Mouse (Mus musculus) gastrocnemius, postnatal 36 days (tissue): Measurements from ENCODE around the gene Tbc1d4. TPM values are rescaled to one million over a fixed set of nuclear protein-coding genes. Genes with fewer than 3 reads are reported as not detected.
A peak's percentile ranks its signal among the peaks of the same experiment; 100 is the strongest.

Experiments used
- DNase-seq, 2 experiments: peaks; one replicate each; pipeline ENCODE4 v3.0.0; 2022
- intact Hi-C: fragments of 180-260 bp; cut with DNase I; formaldehyde crosslinking; loops from one replicate; pipeline ENCODE4 v1.15.1; 2025
- total RNA-seq, 2 experiments: library from RNA; stranded (reverse); gene quantifications; 2 replicates each; pipeline ENCODE4 v1.2.3; 2021

The Tbc1d4 gene
- total RNA-seq, 2 experiments from 2014 or later: 19.0 to 31.3 TPM

DNA sequence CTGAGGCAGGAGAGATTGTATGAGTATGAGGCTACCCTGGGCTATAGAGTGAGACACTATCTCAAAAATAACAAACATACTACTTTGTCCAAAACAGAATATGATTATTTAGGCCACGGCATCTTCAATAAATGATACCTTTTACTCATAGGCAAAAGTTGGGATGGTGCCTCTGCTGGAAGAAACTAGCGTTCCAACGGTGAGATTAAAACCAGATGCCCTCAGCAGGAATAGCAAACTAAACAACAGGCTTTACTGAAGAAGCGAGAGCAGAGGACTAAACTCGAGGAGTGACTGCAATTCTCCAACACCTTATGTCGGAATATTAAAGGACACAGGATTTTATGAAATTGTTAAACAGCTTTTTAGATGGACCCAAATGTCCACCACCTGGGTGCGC, 101.0 kb downstream of the Tbc1d4 start:
- intact Hi-C loops: loop anchor here (2.0 kb wide), 1 partner anchor 17 kb away; no protein-coding TSS in a partner anchor
- DNase-seq: no peak

DNA sequence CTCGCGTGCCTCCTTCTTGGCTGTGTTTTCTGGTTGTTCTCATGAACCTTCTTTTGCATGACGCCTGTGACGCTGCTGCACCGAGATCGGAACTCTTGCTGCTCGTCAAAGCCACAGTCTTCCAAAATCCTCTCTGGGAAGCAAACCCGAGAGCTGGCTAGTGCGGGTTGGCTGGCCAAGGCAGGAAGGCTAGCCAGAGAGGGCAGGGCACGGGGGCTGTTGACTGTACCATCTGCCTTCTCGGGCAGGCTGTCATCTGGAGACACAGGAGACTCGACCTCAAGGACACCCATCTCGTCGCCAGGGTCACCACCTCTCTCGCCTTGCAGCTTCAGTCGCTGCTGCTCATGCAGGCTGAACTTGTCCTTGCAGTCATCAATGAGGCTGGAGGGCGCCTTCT, 101.8 kb downstream of the Tbc1d4 start:
- no peak for DNase-seq
- intact Hi-C loops: loop anchor here (2.0 kb wide), 1 partner anchor 16 kb away; no protein-coding TSS in a partner anchor

DNA sequence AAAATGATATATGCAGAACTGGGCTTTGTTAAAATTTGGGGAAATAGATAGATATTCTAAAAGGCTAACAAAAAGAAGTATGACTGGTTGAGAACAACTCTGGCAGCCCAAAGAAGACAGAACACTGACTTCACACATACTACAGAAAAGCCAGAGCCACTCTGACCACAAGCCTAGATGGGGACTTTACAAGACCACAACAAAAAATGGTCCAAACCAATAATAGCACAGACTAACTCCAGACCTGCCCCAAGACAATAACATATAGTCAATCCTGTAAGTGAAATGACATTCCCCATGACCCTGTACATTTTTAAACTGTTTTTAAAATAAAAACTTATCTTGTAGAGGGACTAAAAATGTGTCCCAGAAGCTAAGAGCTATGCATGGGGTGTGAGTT, 103.2 kb downstream of the Tbc1d4 start:
- intact Hi-C loops: loop anchor here (2.0 kb wide), 1 partner anchor 15 kb away; no protein-coding TSS in a partner anchor
- DNase-seq: no peak

DNA sequence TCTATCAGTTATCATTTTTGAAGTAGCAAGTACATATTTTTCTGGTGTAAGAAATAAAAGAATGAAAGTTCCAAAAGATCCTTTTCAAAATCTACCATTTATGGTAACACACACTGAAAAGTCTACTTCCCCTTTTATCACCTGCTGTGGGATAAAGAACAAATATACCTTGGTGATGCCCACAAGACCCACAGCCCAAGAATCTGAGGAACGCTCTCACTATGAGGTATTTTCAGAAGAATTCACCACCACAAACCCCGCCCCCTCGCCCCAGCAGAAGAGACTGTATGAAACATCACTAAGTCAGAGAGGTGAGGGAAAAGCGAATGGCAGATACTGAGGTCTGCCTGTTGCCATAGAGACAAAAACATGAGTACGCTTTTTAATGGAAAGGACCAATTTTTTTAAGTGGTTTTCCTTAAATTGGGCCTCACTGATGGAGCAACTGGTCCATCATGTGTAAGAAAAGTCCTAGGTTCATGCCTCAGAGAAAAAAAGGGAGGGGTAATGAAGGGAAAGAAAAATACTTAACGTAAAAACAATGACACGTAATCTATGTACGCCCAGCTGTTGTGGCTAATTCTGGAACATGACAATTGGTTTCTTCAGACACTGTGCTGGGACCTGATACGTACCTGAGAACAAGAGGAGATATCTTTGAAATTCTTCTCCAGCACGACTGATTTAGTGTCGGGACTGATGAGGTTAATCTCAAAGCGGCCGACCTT, 104.4 kb downstream of the Tbc1d4 start:
- intact Hi-C loops: no loop called here

DNA sequence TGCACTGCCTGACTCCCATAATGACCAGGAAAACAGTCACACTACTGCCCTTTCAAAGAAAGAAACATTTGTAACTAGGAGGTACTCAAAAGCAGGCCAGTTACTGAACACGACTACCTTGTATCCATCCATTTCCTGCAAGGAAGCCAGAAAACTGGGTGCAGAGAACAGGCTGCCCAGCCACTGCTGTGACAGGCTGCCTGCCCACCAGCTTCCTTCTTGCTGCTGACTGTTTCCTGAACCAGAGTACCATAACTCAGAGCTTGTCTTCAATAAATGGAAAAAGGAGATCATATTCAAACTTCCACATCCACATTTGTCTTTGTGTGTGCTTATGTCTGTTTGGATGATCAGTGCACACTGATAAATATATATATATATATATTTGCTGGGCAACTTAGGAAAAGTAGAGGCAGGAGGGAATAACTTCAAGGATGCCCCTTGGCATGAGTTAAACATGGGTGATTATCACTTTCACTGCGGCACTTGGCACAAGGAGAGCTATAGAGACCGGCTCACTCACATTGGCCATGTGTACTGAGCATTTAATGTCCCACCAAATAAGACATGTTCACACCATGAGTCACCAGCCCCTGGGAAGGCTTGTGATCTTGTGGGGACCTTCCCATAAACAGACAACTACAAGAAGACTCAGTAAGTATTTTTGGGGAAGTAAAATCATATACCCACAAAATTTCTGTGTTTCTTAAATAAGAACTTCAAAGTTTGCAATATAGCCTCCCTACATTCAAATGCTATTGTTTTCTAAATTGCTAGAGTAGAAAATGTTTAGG, 105.6 kb downstream of the Tbc1d4 start:
- intact Hi-C loops: no loop called here
- no peak for DNase-seq

More for the DNA sequence above, 104.4 kb downstream of the Tbc1d4 start:
- no peak for DNase-seq

DNA sequence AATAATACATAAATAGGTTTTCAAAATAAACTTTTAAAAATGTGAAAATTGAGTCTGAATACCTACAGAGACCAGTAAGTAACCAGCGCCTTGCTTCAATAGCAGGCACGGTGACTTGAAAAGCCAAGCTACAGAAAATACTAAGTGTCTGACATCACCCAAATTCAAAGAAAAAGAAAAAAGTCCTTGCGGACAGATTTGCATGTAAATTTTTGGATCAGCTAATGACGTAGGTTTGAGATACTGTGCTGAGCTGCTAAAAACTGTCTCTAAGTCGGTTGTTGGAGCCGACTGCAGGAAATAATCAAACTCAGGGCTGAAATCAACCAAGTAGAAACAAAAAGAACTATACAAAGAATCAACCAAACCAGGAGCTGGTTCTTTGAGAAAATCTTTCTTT, 107.1 kb downstream of the Tbc1d4 start:
- intact Hi-C loops: no loop called here
- no peak for DNase-seq

DNA sequence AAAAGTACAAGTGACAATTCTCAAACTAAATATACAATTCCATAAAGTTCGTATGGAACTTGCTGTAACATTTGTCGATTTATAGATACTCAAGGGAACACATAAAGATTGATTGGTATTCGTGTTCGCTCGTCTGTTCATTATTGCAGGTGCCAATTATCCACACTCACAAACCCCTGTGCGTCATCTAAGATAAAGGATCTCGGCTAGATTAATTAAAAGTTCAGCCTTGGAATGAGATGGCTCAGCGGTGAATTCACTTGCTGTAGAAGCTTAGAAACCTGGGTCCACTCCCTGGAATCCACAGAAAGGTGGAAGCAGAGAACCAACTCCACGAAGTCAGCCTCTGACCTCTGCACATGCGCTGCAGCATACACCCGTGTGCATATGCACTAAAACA, 107.5 kb downstream of the Tbc1d4 start:
- intact Hi-C loops: no loop called here
- no peak for DNase-seq

DNA sequence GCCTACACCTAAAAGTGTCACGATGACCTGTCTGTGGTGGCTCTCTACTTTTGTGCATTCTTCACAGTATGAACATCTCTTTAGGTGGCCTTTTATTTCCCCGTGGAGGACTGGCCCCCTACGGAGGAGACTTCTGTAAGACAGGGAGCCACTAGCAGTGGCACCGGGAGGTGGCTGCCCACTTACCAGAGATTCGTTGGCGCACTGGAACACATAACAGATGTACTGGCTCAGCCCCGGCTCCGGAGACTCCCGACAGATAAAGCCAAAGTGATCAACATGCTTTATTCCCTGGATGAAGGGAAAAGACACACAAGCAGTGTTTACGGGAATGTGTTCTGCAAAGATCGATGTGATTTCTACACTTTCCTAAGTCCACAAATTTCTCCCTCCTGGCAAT, 108.2 kb downstream of the Tbc1d4 start:
- intact Hi-C loops: no loop called here
- DNase-seq: no peak

DNA sequence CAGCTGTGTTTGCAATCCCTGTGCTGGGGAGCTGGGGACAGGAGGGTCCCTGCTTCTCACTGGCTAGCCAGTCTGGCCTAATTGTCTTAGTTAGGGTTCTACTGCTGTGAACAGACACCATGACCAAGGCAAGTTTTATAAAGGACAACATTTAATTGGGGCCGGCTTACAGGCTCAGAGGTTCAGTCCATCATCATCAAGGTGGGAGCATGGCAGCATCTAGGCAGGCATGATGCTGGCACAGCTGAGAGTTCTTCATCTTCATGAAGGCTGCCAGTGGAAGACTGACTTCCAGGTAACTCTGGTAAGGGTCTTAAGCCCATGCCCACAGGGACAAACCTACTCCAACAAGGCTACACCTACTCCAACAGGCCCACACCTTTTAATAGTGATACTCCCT, 109.2 kb downstream of the Tbc1d4 start:
- intact Hi-C loops: no loop called here
- no peak for DNase-seq

DNA sequence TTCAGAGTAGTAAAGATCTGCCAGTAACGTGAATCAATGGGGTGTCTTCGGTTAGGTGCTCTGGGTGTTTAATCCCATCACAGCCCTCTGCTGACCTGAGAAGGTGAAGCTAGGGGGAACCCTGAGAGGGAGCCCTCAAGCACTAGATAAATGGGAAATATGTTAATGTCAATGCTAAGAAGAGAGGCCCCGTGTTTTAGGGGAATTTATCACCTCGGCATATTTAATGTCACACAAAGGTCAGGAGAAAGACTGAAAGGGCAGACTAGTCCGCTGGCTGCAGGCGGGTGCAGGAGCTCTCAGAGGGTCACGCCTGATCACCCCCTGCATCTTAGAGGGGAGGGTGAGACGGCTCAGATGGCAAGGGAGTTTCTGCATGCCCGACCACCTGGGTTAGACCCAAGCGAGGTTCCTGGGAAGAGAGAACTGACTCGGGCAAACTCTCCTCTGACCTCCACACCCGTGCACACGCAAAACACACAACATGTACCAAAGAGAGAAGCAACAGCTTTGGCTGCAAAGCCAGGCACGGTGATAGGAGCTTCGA, 120.7 kb downstream of the Tbc1d4 start:
- no peak for DNase-seq
- intact Hi-C loops: loop anchor here (5.0 kb wide), 1 partner anchor 1146 kb away; no protein-coding TSS in a partner anchor

DNA sequence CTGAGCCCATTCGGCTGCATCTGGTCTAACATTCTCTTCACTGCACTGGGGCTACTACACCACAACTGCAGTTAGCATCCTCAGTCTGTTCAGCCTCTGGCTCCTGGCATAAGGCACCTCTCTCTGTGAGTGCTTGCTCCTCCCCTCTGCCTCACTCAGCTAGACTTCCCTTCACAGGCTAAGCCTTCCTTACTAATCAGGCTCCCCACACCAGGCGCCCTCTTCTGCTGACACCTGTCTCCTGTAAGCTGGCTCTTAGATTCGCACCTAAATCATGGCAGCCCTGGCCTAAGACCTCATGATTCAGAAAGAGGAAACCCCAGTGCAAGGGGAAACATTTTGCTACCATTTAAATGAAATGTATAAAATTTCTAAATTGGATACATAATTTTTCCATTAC, 122.4 kb downstream of the Tbc1d4 start:
- intact Hi-C loops: loop anchor here (5.0 kb wide), 1 partner anchor 1144 kb away; no protein-coding TSS in a partner anchor
- DNase-seq: no peak

DNA sequence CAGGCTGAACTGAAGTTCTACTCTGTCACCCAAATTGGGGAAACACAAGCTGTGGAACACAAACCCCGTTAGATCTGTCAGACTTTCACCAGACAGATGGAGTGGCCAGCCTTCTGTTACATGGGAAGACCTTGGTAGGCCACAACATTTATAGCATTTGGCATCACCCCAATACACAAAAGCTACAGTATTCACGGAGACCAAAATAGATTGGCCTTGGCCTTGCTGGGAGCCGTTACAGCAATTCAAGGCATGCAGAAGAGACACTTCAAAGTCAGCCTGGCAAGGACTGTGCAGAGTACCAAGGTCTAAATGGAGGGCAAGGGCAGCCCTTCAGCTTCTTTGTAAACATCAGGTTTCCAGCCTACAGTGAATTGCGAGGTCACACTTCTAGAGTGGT, 125.8 kb downstream of the Tbc1d4 start:
- intact Hi-C loops: no loop called here
- peak in 1 of 2 experiments; percentile 7 for DNase-seq

DNA sequence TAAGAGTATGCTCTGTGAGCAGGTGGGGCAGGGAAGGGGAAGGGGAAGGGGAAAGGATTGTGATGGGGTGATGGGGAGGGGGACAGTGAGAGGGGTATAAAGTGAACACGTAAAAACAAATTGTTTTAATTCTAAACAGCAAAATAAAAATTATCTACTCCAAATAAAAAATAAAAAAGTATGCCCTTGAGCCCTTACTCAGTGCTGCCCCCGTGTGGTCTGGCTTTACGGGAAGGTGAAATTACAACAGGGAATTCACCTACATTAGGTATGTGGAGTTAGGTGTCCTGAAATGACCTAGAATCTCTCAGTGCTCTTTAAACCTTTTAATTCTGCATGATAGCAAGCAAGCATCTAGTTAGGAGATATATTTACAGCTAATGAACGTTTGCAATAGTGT, 126.7 kb downstream of the Tbc1d4 start:
- DNase-seq: no peak
- intact Hi-C loops: no loop called here

DNA sequence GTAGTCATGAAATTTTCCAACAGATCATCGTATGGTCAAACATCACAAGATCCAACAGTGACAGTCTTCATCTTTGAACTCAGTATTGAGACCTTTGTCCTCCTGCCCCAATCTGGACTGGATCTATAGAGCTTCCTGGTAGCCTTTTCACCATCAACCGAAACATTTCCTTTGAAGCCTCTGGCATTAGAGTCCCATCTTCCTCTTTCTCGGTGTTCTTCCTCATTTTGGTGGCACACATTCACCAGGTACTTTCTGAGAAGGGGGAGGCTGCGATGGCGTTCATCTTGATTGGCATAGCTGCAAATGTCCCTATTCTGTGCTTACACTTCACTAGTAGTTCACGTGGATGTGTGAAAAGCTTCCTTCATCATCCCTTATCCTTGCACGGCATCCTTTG, 127.8 kb downstream of the Tbc1d4 start:
- DNase-seq: no peak
- intact Hi-C loops: no loop called here

DNA sequence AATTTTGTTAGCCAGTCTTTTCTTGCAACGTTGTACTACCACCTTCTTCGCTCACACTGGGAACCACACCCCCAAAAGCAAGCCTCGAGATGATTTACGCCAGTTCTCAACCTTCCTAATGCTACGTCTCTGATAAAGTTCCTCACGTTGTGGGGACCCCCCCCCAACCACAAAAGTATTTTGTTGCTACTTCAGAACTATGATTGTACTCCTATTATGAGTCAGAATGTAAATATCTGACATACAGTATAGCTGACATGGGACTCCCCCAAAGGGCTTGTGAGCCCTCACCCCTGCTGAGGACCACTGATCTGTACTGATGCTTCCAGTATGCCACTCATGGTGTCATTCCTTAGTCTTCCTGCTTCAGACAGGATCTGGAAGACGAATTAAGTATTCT, 128.4 kb downstream of the Tbc1d4 start:
- intact Hi-C loops: no loop called here
- no peak for DNase-seq

DNA sequence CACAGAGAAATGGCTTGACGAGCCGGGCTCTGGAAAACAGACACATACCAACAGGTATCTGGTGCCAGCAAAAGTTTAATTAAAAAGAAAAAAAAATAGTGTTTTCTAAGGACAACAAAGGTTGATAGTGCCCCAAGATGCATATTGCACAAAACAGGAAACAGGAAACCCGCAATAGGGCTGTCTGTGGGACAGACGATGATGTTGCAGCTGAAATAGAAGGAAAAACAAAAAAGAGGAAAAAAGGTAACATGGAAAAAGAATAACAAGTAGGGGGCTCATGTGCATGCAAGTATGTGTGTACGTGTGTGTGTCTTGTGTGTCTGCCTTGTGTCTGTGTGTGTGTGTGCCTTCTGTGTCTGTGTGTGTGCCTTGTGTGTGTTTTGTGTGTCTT, 131.2 kb downstream of the Tbc1d4 start:
- DNase-seq: no peak
- intact Hi-C loops: no loop called here

DNA sequence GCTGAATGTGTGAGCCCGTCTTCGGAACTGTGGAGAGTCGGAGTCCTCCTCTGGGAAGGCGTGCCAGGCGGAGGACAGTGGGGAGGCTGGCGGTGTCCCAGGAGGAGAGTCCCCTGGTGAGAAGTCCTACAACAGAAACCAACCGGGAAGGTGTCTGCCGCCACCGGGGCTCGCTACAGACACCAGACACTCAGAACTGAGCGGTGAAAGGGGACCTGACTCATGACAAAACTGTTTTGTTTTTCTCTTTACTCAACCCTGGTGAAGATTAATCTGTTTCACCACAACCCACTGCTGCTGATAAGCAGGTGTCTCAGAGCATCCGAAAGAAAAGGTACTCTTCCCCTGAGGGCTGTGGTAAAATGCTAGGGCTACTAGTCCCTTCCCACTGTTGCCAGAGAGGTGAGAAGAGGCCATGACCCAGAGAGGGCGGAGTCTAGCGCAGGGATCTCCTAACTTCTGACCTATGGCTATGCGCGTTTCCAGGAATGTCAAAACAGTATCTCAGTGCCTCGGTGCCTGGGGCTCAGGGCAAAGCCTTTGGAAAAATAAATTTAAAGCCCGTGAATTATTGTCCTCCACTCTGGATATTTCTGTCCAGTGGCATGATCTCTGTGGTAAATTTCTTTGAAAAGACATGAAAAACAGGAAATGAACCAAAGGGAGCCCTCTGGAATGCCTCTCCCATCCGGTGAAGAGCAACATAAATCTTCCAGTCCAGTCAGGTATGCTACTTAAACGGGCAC, 131.7 kb downstream of the Tbc1d4 start:
- intact Hi-C loops: no loop called here

DNA sequence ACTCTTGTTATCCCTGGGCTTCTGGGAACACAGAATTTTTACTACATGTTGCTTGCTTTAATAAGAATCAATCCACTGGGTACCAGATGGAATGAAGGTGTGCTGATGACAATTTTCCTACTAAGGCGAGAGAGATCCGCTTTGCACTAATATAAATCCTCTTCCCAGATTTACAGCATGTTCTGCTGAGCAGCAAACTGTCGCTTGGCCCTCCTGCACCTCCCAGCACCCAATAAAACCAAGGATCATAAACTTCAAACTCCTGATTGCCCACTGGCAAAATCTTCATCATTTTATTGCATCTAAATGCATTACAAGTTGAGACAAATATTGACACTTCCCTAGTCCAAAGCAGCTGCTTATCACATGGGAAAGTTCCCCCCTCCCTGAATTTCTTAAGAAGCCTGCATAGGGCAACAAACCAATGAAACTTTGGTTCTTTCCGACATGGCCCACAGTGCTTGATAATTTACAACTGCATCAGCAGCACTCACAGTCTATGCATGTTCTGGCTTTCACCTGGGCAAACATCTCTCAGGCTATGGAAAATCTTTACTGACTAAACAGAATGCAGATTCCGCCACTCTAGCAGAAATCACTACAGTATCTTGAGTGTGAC, 139.4 kb downstream of the Tbc1d4 start:
- DNase-seq: no peak
- intact Hi-C loops: no loop called here

More for the DNA sequence above, 131.7 kb downstream of the Tbc1d4 start:
- DNase-seq: no peak

DNA sequence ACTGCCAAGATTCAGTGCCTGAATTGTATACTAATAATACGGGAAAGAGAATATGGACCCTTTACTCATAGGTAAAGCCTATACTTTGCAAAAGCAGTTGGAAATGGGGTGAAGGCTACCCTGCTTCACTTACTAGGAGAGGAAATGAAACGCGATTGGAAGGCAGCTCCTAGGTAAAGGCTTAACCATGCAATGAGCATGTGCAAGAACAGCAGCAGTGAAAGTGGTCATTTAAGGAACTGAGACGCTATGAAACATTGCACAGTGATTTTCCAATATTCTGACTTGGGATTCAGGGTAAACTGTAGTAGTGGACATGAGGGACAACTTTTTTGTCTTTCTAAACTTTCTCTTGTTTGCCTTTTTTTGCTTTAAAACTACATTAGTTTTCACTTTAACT, 140.8 kb downstream of the Tbc1d4 start:
- intact Hi-C loops: no loop called here

DNA sequence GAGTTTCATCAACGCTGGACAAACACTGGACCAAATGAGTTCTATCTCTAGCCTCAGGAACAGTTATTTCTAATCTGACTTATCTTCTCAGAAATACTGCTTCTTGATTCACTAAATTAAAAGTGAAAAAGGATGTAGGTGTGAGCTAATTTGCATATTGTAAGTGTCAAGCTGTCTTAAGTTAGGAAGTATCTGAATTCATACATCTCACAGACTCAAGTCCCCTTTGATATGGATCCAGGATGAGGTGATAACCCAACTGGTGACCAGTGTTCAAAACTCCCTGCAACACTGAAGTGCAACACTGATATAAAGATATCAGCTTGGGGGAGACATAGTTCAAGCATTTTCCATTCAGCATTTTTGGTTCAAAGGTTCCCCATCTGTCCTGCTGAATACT, 141.5 kb downstream of the Tbc1d4 start:
- intact Hi-C loops: no loop called here
- DNase-seq: no peak

More for the DNA sequence above, 140.8 kb downstream of the Tbc1d4 start:
- DNase-seq: no peak
